Mouse (Mus musculus): ENCODE measurements around the gene Prom2.

The Prom2 gene

GRCm38 (mm10) chr2:127541185-127541584 lies at the start of gene Prom2:
Prom2 (minus strand) TSS chr2:127541467.
- DNase-seq, result no peak

GRCm38 (mm10) chr2:127590840-127591239 lies 49.6 kb upstream of the Prom2 start:
- DNase-seq, result peak in 1 of 2 experiments; percentile 10

DNA sequence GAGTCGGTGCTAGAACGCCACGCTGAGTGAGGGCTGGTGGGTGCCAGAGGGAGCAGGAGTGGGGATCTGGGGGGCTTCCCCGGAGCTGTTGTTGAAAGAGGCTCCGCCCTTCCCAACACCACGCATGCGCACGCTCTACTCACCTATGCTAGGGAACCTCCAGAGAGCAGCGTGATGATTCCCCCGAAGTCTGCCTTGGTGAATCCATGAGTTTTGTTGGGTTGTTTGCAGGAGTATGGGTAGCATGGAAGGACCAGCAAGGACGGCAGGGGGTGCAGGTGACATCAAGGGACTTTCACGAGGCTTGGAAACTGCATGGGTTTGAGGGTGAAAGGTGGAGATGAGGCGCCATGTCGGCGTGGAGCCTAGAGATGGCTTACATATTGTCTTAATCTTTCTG lies 48.9 kb upstream of the Prom2 start:
- DNase-seq, result peak; percentile 42 to 46

DNA sequence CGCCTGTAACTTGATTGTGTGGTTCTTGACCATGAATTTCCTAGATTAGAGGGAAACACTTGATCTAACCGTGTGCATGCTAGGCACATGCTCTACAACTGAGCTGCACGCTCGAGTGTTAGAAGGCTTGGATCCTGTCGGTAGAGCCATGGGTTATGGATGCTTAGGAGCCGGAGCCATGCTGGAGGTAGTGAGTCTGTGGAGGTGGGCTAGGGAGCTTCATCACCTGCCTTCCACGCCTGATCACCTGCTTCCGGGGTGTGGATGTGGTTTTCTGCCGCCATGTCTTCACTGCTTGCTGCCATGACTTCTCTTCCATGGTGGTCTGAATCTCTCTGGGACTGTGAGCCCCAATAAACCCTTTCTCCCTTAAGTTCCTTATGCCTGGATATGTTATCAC lies 47.6 kb upstream of the Prom2 start:
- DNase-seq, result no peak

- no peak for DNase-seq
Observed at GRCm38 (mm10) chr2:127587514-127587844, 46.2 kb upstream of the Prom2 start.

DNA sequence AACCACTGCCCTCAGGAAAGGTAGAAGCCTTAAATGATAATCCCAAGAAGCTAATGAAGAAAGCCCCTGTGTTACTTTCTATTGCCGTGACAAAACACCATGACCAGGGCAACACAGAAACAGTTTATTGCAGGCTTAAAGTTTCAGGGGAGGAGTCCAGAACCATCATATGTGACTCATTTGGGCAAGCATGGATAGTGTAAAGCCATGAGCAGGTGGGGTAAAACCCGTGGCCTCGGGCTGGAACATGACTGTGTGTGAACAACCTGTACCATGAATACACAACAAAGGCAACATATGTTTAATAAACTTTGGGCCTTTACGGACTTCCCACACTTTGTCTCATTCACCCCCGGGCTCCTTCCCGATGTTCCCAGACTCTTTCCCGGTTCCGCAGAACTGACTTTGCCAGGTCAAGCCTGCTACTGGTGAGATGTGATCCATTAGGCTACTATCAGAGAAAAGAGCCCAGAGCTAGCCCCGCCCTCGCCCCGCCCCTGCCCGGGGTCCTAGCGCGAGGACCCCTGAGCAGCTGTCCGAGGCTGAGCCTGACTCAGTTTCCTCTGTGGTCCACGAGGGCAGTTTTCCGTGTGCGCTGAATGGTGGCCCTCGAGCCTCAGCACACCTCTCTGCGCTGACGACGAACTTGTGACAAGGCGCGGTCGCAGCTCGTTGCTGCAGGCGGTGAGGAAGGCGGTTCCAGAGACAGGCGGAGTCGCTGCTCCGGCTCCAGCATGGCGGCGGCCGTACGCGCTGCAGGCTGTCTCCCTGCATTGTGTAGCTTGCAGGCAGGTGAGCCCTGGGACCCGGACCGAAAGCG lies 45.6 kb upstream of the Prom2 start, which contains the start of the genes Zfp661 and Mrps5:
Gene Zfp661 (minus strand): TSS at position 401 of the 820 bp plus-strand sequence.
Gene Mrps5 (plus strand): TSS at position 529 of the 820 bp plus-strand sequence.
- DNase-seq, result peak; percentile 92 to 93

GRCm38 (mm10) chr2:127584436-127584858 lies 43.2 kb upstream of the Prom2 start:
- DNase-seq, result peak; percentile 87 to 89

- DNase-seq, result no peak
Observed at GRCm38 (mm10) chr2:127573322-127573721, 32.1 kb upstream of the Prom2 start.

- peak; percentile 61 to 66 for DNase-seq
Observed at GRCm38 (mm10) chr2:127559070-127559966, 18.1 kb upstream of the Prom2 start.

GRCm38 (mm10) chr2:127551078-127551477 lies 9.8 kb upstream of the Prom2 start:
- DNase-seq, result no peak

GRCm38 (mm10) chr2:127550446-127550845 lies 9.2 kb upstream of the Prom2 start:
- no peak for DNase-seq

- DNase-seq, result no peak
Observed at GRCm38 (mm10) chr2:127549711-127550110, 8.4 kb upstream of the Prom2 start.

GRCm38 (mm10) chr2:127548342-127549074 lies 7.2 kb upstream of the Prom2 start:
- DNase-seq, result no peak

DNA sequence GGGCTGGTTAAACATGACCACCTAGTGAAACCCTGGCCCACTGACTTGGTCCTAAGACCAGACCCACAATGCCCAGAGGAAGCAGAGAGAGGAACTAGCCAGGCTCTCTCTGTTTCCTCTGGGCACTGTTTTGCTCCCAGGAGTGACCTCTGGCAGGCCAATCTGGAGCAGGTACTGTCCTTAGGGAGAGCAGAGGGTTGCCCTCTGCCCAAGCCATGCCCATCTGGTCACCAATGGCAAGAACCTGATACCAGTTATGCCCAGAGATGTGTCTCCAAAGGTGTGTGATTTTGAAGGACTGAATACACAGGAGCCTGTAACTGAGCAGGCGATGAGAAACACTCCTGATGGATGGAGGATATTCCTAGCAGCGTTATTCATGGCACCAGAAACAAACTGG lies 430 bp upstream of the Prom2 start:
- DNase-seq, result no peak

DNA sequence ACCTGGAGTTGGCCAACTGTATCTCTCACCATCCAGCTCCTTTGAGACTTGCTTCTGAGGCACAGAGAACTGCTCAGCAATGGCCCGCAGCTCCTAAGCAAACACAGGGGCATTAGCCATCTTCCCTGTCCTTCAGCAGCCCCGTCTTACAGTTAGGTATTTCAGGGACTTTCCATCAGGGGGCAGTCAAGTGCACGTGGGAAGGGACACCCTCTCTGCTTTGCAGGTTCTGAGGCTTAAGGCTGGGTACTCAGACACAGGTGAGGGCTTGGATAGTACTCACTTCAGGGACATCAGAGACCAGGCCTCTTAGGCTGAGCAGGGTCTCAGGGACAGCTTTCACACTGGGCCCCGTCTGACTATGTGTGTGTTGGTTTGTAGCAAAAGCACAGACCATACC lies 1.8 kb downstream of the Prom2 start:
- no peak for DNase-seq

DNA sequence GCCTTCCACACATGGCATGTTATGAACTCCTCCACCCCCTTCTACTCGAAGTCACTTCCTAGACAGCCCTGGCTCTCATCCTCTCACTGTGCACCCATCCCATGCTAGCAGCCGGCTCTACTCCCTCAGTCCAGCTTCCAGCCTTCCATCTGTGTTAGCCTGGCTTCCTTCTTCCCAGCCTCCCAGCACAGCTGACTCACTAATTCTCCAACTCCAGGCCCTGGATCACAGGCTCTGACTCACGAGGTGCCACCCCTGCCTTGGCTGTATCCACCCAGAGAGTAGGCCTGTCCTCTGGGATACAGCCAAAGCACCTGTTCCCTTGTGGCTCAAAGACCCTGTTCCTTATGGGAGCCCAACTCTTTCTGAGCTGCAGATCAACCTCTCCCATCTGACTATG lies 3.7 kb downstream of the Prom2 start:
- no peak for DNase-seq

GRCm38 (mm10) chr2:127535363-127535762 lies 5.9 kb downstream of the Prom2 start:
- no peak for DNase-seq

DNA sequence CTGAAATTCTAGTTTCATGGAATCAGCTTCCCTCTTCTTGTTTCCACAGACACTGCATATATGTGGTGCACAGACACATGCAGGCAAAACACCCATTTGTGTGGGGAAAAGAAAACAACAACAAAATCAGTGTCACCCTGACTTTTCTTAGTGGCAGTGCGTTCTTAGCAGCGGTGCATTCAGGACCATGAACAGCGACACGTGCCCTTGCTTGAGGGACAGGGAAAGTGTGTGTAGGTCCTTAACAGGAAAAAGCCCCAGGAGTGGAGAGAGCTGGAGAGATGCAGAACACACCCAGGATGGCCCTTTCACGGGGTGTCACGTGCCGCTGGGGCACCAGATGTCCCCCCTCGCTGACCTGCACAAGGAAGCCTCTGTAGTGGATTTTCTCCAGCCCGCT lies 8.9 kb downstream of the Prom2 start:
- DNase-seq, result no peak

DNA sequence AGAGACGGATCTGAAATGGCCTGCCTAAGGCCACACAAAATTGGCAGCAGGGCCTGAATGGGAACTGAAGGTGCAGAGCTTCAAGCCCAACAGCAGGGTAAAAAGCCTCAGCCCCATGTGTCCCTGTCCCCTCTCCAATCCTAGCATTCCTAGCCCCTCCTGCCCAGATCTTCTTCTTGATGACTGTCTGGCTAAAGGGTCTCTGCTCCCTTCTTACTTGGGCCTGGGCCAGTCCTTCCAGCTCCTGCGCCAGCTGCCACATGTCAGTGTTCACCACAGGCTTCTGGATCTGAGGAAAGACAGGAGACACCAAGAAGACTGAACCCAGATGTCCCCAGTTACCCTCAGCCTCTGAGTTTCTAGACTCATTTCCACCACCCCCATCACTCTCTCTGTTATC lies 9.7 kb downstream of the Prom2 start:
- DNase-seq, result no peak

DNA sequence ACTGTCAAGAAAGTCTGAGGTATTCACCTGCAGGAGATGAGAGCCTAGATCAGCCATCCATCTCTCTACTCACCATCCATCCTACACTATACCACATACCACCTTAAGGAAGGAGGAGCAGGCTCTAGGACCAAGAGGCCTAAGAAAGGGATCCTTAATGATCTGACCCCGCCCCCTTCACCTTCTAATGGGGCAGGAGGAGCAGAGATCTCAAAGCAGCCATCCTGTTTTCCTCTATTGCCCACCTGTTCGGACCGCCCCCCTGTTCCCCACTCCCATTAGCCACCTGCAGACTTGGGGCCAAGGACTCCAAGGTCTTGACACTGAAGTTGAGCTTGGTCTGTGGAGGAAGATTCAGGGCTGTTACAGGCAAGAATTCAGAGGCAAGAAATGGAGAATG lies 10.8 kb downstream of the Prom2 start:
- DNase-seq, result no peak

DNA sequence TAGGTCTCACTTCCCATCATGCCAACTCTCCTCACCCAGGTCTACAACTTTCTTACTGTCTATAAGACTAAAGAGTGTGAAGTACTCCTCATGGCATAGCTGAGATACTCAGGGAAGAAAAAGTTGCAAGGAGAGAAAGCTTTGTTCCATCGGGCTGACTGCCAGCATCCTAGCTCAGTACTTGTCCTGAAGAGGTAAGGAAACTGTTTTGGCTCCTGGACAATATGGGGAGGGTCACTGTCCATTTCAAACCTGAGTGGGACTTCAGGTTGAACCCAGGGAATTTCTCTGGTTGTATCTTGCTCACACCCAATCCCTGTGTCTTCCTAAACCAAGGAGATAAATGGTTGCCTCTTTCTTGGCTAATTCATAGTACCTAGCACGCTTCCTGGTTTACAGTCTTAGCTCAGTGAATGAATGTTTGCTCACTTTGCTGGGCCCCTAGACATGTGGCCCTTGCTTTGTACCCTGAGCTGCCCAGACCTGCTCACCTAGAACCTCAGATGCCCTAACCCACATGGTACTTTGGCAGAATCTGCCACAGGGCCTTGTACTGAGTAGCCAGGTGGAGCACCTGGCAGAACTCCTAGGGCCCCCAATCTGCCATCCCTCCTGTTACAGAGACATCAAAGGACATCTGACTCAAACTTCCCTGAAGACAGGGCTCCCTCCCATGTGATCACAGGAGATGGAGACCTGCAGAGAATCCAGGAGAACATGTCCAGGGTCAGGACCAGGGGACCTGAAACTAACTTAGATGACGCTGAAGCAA lies 16.1 kb downstream of the Prom2 start:
- no peak for DNase-seq
